8 mouse cellular contexts compared by ENCODE assay signal in genomic region chr14:58072771-58073501, GRCm38 (mm10). TPM values are rescaled to one million over a fixed set of nuclear protein-coding genes. Genes with fewer than 3 reads are reported as not detected.
DNase-seq lines count a peak whose midpoint lies in the region; ATAC-seq lines count a peak whose summit lies in the region.

No protein-coding gene starts in this region.

- H3K36me3 ChIP-seq in embryonic facial prominence, embryonic 14.5 days (ENCODE audit: control insufficient read depth, insufficient read depth, low read length): no peaks in the 10 kb centered on the region
- H3K36me3 ChIP-seq in hindbrain, embryonic 11.5 days (ENCODE audit: control insufficient read depth, insufficient read depth, low read length): no peaks in the 10 kb centered on the region
- no peaks in the 10 kb centered on the region for H3K36me3 ChIP-seq in limb, embryonic 13.5 days

- peak overlapping the region; percentile 60 for H3K4me3 ChIP-seq in embryonic facial prominence, embryonic 14.5 days (ENCODE audit: low read depth, low read length)
- peak overlapping the region; percentile 57 for H3K4me3 ChIP-seq in hindbrain, embryonic 11.5 days (ENCODE audit: low read depth, low read length)
- peak overlapping the region; percentile 62 for H3K4me3 ChIP-seq in limb, embryonic 13.5 days

- H3K9ac ChIP-seq in embryonic facial prominence, embryonic 14.5 days (ENCODE audit: low read depth, low read length): peak overlapping the region; percentile 69
- no peak overlapping the region for H3K9ac ChIP-seq in hindbrain, embryonic 11.5 days (ENCODE audit: low read depth, low read length)
- H3K9ac ChIP-seq in limb, embryonic 13.5 days: peak overlapping the region; percentile 50

- H3K9me3 ChIP-seq in embryonic facial prominence, embryonic 14.5 days (ENCODE audit: control insufficient read depth, low read length): no peaks in the 10 kb centered on the region
- H3K9me3 ChIP-seq in hindbrain, embryonic 11.5 days (ENCODE audit: control insufficient read depth, low read length): no peaks in the 10 kb centered on the region
- H3K9me3 ChIP-seq in limb, embryonic 13.5 days: no peaks in the 10 kb centered on the region

- H3K27me3 ChIP-seq in embryonic facial prominence, embryonic 14.5 days (replicated peaks; ENCODE audit: control insufficient read depth, insufficient read depth, low read length): peaks cover 82% of the 10 kb centered on the region
- peaks cover 55% of the 10 kb centered on the region for H3K27me3 ChIP-seq in hindbrain, embryonic 11.5 days (ENCODE audit: control insufficient read depth, insufficient read depth, low read length)
- H3K27me3 ChIP-seq in limb, embryonic 13.5 days: peaks cover 86% of the 10 kb centered on the region

- H3K4me2 ChIP-seq in embryonic facial prominence, embryonic 14.5 days (ENCODE audit: low read depth, low read length): peak overlapping the region; percentile 94
- peak overlapping the region; percentile 96 for H3K4me2 ChIP-seq in hindbrain, embryonic 11.5 days (replicated peaks; ENCODE audit: low read depth, low read length)
- peak overlapping the region; percentile 97 for H3K4me2 ChIP-seq in limb, embryonic 13.5 days (replicated peaks)

- peak; percentile 89 for DNase-seq in heart, adult 11 months
- no peak for DNase-seq in heart, postnatal 25 days (ENCODE audit: low spot score)
- peak; percentile 32 for DNase-seq in R1 (ENCODE audit: low read depth, low spot score)
- DNase-seq in embryonic facial prominence, embryonic 14.5 days (ENCODE audit: low spot score): peak; percentile 14
- DNase-seq in hindbrain, embryonic 11.5 days (ENCODE audit: low spot score): peak; percentile 67
- DNase-seq in retina, embryonic 14.5 days (ENCODE audit: low spot score): peak; percentile 44

- WGBS in embryonic facial prominence, embryonic 14.5 days: under 1% methylated on average over 29 of the region's 29 CpGs
- under 1% methylated on average over 29 of the region's 29 CpGs for WGBS in hindbrain, embryonic 11.5 days
- under 1% methylated on average over 29 of the region's 29 CpGs for WGBS in limb, embryonic 13.5 days

- intact Hi-C loops in heart, postnatal 25 days (cut with DNase I): loop anchor here (10.0 kb wide), 2 partner anchors 212 to 712 kb away; no protein-coding TSS in a partner anchor

- no peak for ATAC-seq in embryonic facial prominence, embryonic 14.5 days (ENCODE audit: low read depth)
- ATAC-seq in hindbrain, embryonic 11.5 days (ENCODE audit: low FRiP score): no peak
- ATAC-seq in limb, embryonic 13.5 days (ENCODE audit: low FRiP score, low read depth): no peak
- no peak for ATAC-seq in megakaryocyte-erythroid progenitor cell, adult 5-6 weeks (replicated peaks; ENCODE audit: low FRiP score, low TSS enrichment, poor library complexity, severe bottlenecking)

- peaks cover 20% of the 10 kb centered on the region for H3K4me1 ChIP-seq in embryonic facial prominence, embryonic 14.5 days (ENCODE audit: control insufficient read depth, insufficient read depth, low read length)
- H3K4me1 ChIP-seq in hindbrain, embryonic 11.5 days (replicated peaks; ENCODE audit: control insufficient read depth, insufficient read depth, low read length): peaks cover 11% of the 10 kb centered on the region
- H3K4me1 ChIP-seq in limb, embryonic 13.5 days: peaks cover 57% of the 10 kb centered on the region

- no peak overlapping the region for H3K27ac ChIP-seq in embryonic facial prominence, embryonic 14.5 days (replicated peaks; ENCODE audit: low read depth, low read length)
- H3K27ac ChIP-seq in hindbrain, embryonic 11.5 days (ENCODE audit: low read depth, low read length): no peak overlapping the region
- H3K27ac ChIP-seq in limb, embryonic 13.5 days: no peak overlapping the region

RNA-seq across cellular contexts. Expression of gene Fgf9, which starts 2.6 kb away (rescaled TPM):
- 1 to 10 TPM; 7.3 to 7.5 TPM for total RNA-seq in heart, postnatal 25 days (2021)
- polyA plus RNA-seq in embryonic facial prominence, embryonic 14.5 days (2014; fragmentation: Nextera tagmentation; extraction: Ambion mirVana): 7.8 and 10.6 TPM in 2 replicates
- 4.7 and 6.6 TPM in 2 replicates for polyA plus RNA-seq in hindbrain, embryonic 11.5 days (2014; fragmentation: Nextera tagmentation; extraction: Ambion mirVana)
- polyA plus RNA-seq in limb, embryonic 13.5 days (2015; fragmentation: Nextera tagmentation; extraction: Ambion mirVana): 14.1 TPM in 2 replicates
- total RNA-seq in megakaryocyte-erythroid progenitor cell, adult 5-6 weeks (2014; fragmentation: Nextera tagmentation): not detected in 2 replicates
- not detected in 2 replicates for total RNA-seq in megakaryocyte-erythroid progenitor cell, adult 5-6 weeks (2017)
